Mouse (Mus musculus) natural killer cell, adult 2 months (primary cell): ENCODE measurements around the gene Dnah1.
A peak's percentile ranks its signal among the peaks of the same experiment; 100 is the strongest.

Experiments
- DNase-seq, 2 experiments: peaks; one replicate each; pipeline ENCODE4 v3.0.0; 2022; ENCODE audit warnings: low spot score in 2 of 2

Gene Dnah1

GRCm38 (mm10) chr14:31323849-31324792, at the start of gene Dnah1:
Gene Dnah1 (minus strand): TSS chr14:31323896.
- DNase-seq: peak; percentile 45 to 67

DNA sequence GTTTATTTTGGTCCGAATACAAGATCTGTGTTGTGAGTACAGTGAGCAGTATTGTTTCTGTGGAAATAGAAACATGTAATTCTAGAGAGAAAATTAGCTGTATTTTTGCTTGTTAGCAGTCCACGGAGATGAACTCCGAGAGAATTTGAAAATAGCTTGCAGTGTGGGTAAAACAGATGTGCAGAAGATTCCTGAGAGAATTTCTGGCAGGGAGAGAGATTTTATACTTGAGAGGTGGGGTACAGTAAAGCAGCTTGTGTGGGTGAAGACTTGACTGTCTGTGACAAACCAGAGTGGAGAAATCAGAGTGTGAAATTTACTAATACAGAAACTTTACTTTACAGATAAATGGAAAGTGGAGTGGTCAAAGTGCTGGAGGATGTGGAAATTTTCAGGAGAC, 45.7 kb upstream of the Dnah1 start:
- no peak for DNase-seq

GRCm38 (mm10) chr14:31367951-31368350, 44.3 kb upstream of the Dnah1 start:
- DNase-seq: peak; percentile 22 to 54

DNA sequence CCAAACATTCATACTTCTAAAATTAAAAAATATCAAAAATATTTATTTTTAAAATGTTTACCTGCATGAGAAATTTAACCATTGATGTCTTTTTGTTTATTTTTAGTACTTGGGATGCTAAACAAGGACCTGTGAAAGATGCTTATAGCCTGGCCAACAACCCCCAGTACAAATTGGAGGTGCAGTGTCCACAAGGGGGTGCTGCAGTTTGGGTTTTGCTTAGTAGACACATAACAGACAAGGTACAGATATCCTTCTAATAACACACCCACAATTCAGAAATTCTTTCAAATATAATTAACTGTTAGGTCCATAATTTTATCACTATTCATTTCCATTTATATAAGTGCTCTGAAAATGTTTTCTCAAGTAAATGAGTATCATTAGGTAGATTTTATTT, 41.7 kb upstream of the Dnah1 start:
- peak; percentile 53 to 79 for DNase-seq

DNA sequence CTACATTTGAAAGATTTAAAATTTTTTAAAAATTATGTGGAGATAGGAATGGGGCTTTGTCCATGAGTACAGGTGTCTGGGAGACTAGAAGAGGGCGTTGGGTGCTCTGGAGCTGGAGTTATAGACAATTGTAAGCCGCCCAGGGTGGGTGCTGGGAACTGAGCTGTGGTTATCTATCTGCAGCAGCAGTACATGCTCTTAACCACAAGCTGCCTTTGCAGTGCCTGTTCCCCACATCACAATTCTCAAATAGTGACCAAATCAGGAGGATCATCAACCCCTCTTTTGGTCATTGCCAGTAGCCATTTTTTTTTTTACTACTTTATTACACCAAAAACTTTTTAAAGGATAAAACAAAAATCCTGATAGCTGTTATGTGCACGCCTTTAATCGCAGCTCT, 40.9 kb upstream of the Dnah1 start:
- no peak for DNase-seq

DNA sequence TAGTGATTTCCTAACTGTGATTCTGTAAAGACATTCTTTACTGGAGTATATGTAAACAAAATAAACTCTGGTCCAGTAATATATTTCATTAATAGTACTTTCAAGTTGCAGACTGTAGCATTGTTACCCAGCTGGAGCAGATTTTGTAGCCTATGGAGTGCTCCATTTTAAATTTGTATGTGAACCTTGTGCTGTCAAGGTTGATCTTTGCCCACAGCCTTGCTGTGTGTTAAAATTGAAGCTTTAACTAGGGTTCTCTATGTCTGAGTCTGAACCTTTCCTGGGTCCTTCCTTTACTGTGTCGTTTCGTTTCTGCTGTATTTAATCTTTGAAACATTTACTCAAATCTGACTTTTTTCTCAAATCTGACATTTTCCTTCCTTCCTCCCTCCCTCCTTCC, 38.5 kb upstream of the Dnah1 start:
- DNase-seq: no peak

DNA sequence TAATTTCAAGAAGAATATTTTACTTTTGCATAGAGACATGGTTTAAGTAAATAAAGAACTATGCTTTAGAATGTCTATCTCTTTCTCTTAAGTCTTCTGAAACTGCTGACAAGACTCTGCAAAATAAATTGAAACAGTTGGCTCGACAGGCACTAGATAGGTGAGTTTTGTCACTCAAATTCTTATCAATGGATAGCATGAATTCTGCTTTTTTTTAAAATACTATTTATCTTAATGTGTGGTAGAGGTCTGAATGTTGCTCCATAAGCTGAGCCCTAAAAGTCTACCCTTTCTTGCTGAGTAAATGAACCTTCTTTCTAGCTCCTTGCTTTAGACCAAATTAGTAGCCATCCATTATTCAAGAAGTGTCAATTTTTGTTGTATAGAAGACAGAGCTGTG, 21.7 kb upstream of the Dnah1 start:
- no peak for DNase-seq

DNA sequence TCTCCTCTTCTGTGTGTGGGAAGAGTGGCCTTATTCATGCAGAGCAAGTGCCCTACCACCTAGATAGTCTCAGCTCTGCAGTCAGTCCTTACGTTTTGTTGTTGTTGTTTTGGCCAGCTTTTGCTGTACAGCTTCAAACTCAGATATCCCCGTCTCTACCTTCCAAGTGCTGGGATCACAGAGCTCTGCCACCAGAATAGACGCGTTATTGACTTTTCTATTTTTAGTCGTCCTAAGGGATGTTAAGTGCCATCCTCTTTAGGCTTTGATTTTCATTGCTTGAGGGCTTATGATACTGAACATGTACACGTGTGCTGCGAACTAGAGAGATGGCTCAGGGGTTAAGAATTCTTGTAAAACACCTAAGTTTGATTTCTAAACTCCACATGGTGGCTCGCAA, 19.5 kb upstream of the Dnah1 start:
- DNase-seq: no peak

DNA sequence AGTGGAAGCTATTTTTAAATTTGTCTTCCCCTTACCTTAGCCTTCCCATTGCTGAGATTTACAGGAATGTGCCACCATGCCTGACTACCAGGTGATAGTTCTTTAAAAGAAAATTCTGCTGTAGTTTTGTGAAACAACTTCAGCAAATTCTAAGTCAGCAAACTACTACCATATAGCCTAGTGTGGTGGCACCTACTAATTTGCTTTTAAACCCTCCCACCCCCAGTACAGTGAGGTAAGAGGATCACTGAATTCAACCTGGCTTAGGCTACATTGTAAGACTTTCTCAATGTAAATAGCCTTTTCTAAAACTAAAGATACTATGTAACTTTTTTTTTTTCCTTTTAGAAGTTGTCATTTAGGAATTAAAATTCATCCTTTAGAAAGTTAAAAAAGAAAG, 14.3 kb upstream of the Dnah1 start:
- DNase-seq: no peak

- no peak for DNase-seq
Observed at GRCm38 (mm10) chr14:31337406-31337805, 13.7 kb upstream of the Dnah1 start.

DNA sequence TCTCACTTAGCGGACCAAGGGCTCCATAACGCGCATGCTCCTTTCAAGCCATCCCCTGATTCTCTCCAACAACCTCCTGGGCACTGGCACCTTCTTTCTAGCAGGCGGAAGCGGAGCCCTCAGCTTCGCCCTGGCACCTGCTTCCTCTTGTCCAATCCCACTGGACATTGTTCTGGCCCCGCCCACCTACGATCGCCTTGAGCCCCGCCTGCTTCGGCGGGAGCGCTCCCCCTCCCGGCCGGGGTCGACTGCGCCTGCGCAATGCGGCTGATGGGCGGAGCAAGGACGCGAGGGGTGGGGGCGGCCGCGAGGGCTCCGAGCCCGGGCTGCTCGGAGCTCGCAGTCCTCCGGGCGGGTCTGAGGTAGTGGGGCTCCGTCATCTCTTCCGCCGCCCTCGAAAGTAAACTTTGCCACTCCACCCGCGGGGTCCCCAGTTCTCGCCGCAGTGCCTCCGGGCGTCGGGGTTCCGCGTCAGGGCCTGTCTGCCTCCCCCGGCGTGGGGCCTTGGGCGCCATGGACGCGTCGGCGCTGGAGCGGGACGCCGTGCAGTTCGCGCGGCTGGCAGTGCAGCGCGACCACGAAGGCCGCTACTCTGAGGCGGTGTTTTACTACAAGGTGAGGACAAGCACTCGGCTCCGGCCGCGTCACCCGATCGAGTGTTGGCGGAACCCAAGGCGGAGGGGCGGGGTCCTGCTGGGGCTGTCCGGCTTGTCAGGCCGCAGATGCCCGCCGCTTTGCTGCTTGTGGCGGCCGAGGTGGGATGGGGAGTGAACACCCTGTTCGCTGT, 12.9 kb upstream of the Dnah1 start, which contains the start of gene Capn7:
TSS of gene Capn7 (plus strand) at position 270 of the 787 bp plus-strand sequence.
- peak; percentile 97 to 98 for DNase-seq

DNA sequence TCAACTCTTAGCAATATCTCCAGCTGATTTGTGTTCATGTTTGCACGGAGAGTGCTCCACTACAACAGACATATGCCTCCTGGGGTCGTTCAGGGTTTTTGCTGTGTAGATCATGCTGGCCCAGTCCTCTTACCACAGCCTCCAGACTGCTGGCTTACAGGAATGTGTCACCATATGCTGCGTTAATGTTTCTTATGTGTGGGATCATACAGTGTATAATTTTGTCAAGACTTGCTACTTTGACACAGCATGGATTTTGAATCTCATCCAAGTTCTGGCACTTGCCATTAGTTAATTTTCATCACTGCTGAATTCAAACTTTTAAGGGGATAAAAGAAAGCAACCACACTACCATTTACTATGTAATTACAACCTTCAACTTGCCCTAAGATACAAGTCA, 12.1 kb upstream of the Dnah1 start:
- no peak for DNase-seq

- DNase-seq: no peak
Observed at GRCm38 (mm10) chr14:31330957-31331356, 7.3 kb upstream of the Dnah1 start.

GRCm38 (mm10) chr14:31329741-31330140, 6.0 kb upstream of the Dnah1 start:
- DNase-seq: no peak

GRCm38 (mm10) chr14:31327681-31328080, 4.0 kb upstream of the Dnah1 start:
- no peak for DNase-seq

GRCm38 (mm10) chr14:31327196-31327595, 3.5 kb upstream of the Dnah1 start:
- no peak for DNase-seq

DNA sequence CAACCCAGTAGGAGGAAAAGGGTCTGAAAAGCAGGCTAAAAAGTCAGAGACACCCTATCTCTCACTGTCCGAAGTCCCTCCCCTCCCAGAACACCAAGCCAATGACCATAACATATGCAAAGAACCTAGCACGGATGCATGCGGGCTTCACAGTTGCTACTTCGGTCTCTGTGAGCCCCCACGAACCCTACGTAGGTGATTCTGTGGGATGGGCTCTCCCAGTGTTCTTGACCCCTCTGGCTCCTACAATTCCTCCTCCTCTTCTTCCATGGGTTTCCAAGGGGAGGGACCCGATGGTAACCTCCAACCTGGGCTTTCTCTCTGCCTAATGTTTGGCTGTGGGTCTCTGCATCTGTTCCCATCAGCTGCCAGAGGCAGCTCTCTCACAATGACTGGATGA, 3.1 kb upstream of the Dnah1 start:
- DNase-seq: no peak

DNA sequence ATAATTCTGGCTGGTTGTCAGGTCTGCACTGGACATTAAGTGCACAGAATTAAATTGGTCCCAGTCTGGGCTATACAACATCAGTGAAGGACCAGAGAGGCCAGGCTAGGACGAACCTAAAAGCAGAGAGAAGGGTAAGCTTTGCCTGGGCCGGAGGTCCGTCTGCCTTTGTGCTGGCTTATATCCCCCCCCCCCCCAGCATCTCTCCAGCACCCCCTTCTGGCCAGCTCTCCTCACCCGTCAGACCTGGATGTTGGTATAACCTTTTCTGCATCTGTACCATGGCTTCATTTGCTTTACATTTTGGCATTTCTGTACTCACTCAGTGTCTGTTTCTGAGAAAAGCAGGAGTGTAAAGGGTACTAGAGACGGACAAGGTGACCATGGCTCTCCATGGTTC, 1.9 kb upstream of the Dnah1 start:
- no peak for DNase-seq

DNA sequence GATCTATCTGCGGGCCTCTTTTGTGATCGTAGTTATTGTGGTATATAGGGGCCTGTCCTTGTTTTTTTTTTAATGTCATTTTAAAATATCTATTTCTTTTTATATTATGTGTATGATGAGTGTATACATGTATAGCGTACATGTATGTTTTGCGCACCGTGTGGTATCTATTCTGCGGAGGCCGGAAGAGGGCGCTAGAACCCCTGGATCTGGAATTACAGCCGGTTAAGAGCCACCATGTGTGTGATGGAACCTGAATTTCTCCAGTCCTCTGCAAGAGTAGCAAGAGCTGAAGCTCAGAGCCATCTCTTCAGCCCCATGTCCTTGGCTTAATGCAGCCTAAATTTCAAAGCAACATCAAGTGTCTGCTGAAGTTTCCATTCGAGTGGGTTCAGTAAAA, 1.2 kb upstream of the Dnah1 start:
- DNase-seq: no peak

DNA sequence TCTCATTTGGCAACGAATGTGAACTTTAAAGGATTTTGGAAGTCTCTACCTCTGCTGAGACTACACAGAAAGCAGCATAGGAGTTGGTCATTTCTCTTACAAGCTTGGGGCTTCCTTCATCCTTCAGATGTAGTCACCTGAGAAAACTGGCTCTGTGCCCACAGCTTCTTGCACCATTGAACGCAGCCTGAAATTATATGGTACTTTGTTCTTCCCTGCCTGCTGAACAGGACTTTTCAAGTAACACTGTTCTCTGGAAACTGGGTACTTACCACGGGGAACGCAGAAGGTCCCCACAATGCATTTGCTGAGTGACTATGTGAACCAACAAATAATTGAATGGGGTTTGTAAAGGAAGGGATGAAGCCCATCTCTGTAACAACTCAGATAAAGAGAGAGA, 507 bp downstream of the Dnah1 start:
- DNase-seq: no peak

- no peak for DNase-seq
Observed at GRCm38 (mm10) chr14:31322191-31322590, 1.5 kb downstream of the Dnah1 start.

GRCm38 (mm10) chr14:31321181-31321580, 2.5 kb downstream of the Dnah1 start:
- no peak for DNase-seq

- no peak for DNase-seq
Observed at GRCm38 (mm10) chr14:31319546-31319945, 4.2 kb downstream of the Dnah1 start.
